In genomic region chr9:44487441-44487840, GRCm38 (mm10) we compare ENCODE assay signal across 9 mouse cellular contexts. TPM values are rescaled to one million over a fixed set of nuclear protein-coding genes. Genes with fewer than 3 reads are reported as not detected.
DNase-seq lines count a peak whose midpoint lies in the region; ATAC-seq lines count a peak whose summit lies in the region.
"Had no signal": no experiment of that assay in that cellular context is flagged by ENCODE, and none has a peak within 500 bp of the region (broad histone marks: within the 10 kb centered on the region; RNA-seq: fewer than 3 reads in every experiment).

No protein-coding gene starts in this region.

- no peaks in the 10 kb centered on the region for H3K27me3 ChIP-seq in embryonic facial prominence, embryonic 11.5 days (ENCODE audit: control insufficient read depth, insufficient read depth, low read length)
- H3K27me3 ChIP-seq in heart, embryonic 12.5 days (replicated peaks) = no peaks in the 10 kb centered on the region
- H3K27me3 ChIP-seq in kidney, embryonic 14.5 days (ENCODE audit: control insufficient read depth, insufficient read depth, low read length) = no peaks in the 10 kb centered on the region
- H3K27me3 ChIP-seq in lung, embryonic 16.5 days (ENCODE audit: control insufficient read depth, insufficient read depth, low read depth, low read length) = no peaks in the 10 kb centered on the region
- no peaks in the 10 kb centered on the region for H3K27me3 ChIP-seq in stomach, embryonic 14.5 days (ENCODE audit: control insufficient read depth, insufficient read depth, low read length)
- H3K27me3 ChIP-seq: CH12.LX had no signal

- no peaks in the 10 kb centered on the region for H3K36me3 ChIP-seq in embryonic facial prominence, embryonic 11.5 days (replicated peaks; ENCODE audit: control insufficient read depth, insufficient read depth, low read depth, low read length)
- H3K36me3 ChIP-seq in heart, embryonic 12.5 days = no peaks in the 10 kb centered on the region
- no peaks in the 10 kb centered on the region; the same call in 1 of the 2 replicates for H3K36me3 ChIP-seq in kidney, embryonic 14.5 days (ENCODE audit: control insufficient read depth, insufficient read depth, low read length)
- H3K36me3 ChIP-seq in lung, embryonic 16.5 days (ENCODE audit: control insufficient read depth, insufficient read depth, low read length) = no peaks in the 10 kb centered on the region
- no peaks in the 10 kb centered on the region; the same call in 1 of the 2 replicates for H3K36me3 ChIP-seq in stomach, embryonic 14.5 days (ENCODE audit: control insufficient read depth, insufficient read depth, low read length)

- peak overlapping the region; percentile 46 for H3K4me2 ChIP-seq in embryonic facial prominence, embryonic 11.5 days (ENCODE audit: low read depth, low read length)
- peak overlapping the region; percentile 94 for H3K4me2 ChIP-seq in heart, embryonic 12.5 days
- peak overlapping the region; percentile 88 for H3K4me2 ChIP-seq in kidney, embryonic 14.5 days (replicated peaks; ENCODE audit: low read depth, low read length)
- H3K4me2 ChIP-seq in lung, embryonic 16.5 days (ENCODE audit: low read depth, low read length) = peak overlapping the region; percentile 80
- peak overlapping the region; percentile 76 for H3K4me2 ChIP-seq in stomach, embryonic 14.5 days (replicated peaks; ENCODE audit: low read depth, low read length)

- no peak for ATAC-seq in embryonic facial prominence, embryonic 11.5 days (replicated peaks; ENCODE audit: insufficient number of reproducible peaks, low FRiP score, low TSS enrichment, low read depth)
- ATAC-seq in heart, embryonic 12.5 days (ENCODE audit: insufficient number of reproducible peaks, low FRiP score) = peak; percentile 37
- no peak for ATAC-seq in kidney, embryonic 14.5 days (ENCODE audit: low FRiP score, low TSS enrichment)
- ATAC-seq in lung, embryonic 16.5 days (ENCODE audit: low read depth) = peak; percentile 31
- peak; percentile 12; the same call in 1 of the 2 replicates for ATAC-seq in stomach, embryonic 14.5 days (ENCODE audit: insufficient number of reproducible peaks, insufficient read depth, low FRiP score, low read depth)

- H3K4me3 ChIP-seq in embryonic facial prominence, embryonic 11.5 days (ENCODE audit: low read depth, low read length) = no peak overlapping the region; the same call in 1 of the 2 replicates
- peak overlapping the region; percentile 97 for H3K4me3 ChIP-seq in heart, embryonic 12.5 days
- H3K4me3 ChIP-seq in kidney, embryonic 14.5 days (ENCODE audit: low read length) = peak overlapping the region; percentile 91
- H3K4me3 ChIP-seq in lung, embryonic 16.5 days (ENCODE audit: low read length) = peak overlapping the region; percentile 97
- peak overlapping the region; percentile 84 for H3K4me3 ChIP-seq in stomach, embryonic 14.5 days (ENCODE audit: low read depth, low read length)

- H3K27ac ChIP-seq in embryonic facial prominence, embryonic 11.5 days (replicated peaks; ENCODE audit: low read depth, low read length) = peak overlapping the region; percentile 60
- peak overlapping the region; percentile 95 for H3K27ac ChIP-seq in heart, embryonic 12.5 days (ENCODE audit: poor library complexity, severe bottlenecking)
- peak overlapping the region; percentile 87 for H3K27ac ChIP-seq in kidney, embryonic 14.5 days (ENCODE audit: low read depth, low read length)
- H3K27ac ChIP-seq in lung, embryonic 16.5 days (ENCODE audit: low read length) = peak overlapping the region; percentile 98
- H3K27ac ChIP-seq in stomach, embryonic 14.5 days (ENCODE audit: low read length) = peak overlapping the region; percentile 95

- WGBS in embryonic facial prominence, embryonic 11.5 days = 3% methylated on average over 7 of the region's 7 CpGs
- WGBS in heart, embryonic 12.5 days = 3% methylated on average over 7 of the region's 7 CpGs
- 10% methylated on average over 7 of the region's 7 CpGs for WGBS in kidney, embryonic 14.5 days
- 4% methylated on average over 7 of the region's 7 CpGs for WGBS in lung, embryonic 16.5 days
- 2% methylated on average over 7 of the region's 7 CpGs for WGBS in stomach, embryonic 14.5 days

- no peaks in the 10 kb centered on the region for H3K9me3 ChIP-seq in embryonic facial prominence, embryonic 11.5 days (replicated peaks; ENCODE audit: control insufficient read depth, low read length)
- no peaks in the 10 kb centered on the region for H3K9me3 ChIP-seq in heart, embryonic 12.5 days (replicated peaks)
- H3K9me3 ChIP-seq in kidney, embryonic 14.5 days (ENCODE audit: control insufficient read depth, low read length) = no peaks in the 10 kb centered on the region
- H3K9me3 ChIP-seq in lung, embryonic 16.5 days (ENCODE audit: control insufficient read depth, low read length) = no peaks in the 10 kb centered on the region
- H3K9me3 ChIP-seq in stomach, embryonic 14.5 days (ENCODE audit: control insufficient read depth, low read depth, low read length) = no peaks in the 10 kb centered on the region

- DNase-seq in layer of hippocampus, adult 11-12 months (ENCODE audit: low spot score) = peak; percentile 13
- no peak for DNase-seq in layer of hippocampus, adult 8-10 months (ENCODE audit: low spot score in 2 of 2)
- DNase-seq in embryonic facial prominence, embryonic 11.5 days (ENCODE audit: low spot score) = no peak
- no peak for DNase-seq in T-cell, adult 2 months (ENCODE audit: low spot score)

- peak overlapping the region; percentile 22; the same call in 1 of the 2 replicates for H3K9ac ChIP-seq in embryonic facial prominence, embryonic 11.5 days (replicated peaks; ENCODE audit: low read length)
- H3K9ac ChIP-seq in heart, embryonic 12.5 days = peak overlapping the region; percentile 98
- H3K9ac ChIP-seq in kidney, embryonic 14.5 days (ENCODE audit: low read depth, low read length) = peak overlapping the region; percentile 55; the same call in 1 of the 2 replicates
- H3K9ac ChIP-seq in lung, embryonic 16.5 days (ENCODE audit: low read length) = peak overlapping the region; percentile 98
- H3K9ac ChIP-seq in stomach, embryonic 14.5 days (replicated peaks; ENCODE audit: low read depth, low read length) = 0 out of 2 replicates have a peak overlapping the region, but pooled peaks have one; percentile 21

- peaks cover 53% of the 10 kb centered on the region for H3K4me1 ChIP-seq in embryonic facial prominence, embryonic 11.5 days (ENCODE audit: control insufficient read depth, insufficient read depth, low read length)
- peaks cover 86% of the 10 kb centered on the region for H3K4me1 ChIP-seq in heart, embryonic 12.5 days (replicated peaks)
- H3K4me1 ChIP-seq in kidney, embryonic 14.5 days (ENCODE audit: control insufficient read depth, insufficient read depth, low read length) = peaks cover 81% of the 10 kb centered on the region
- peaks cover 74% of the 10 kb centered on the region for H3K4me1 ChIP-seq in lung, embryonic 16.5 days (replicated peaks; ENCODE audit: control insufficient read depth, insufficient read depth, low read length)
- H3K4me1 ChIP-seq in stomach, embryonic 14.5 days (ENCODE audit: control insufficient read depth, insufficient read depth, low read length) = peaks cover 73% of the 10 kb centered on the region

RNA-seq across cellular contexts. Expression of gene Bcl9l, which starts 4.8 kb away (rescaled TPM):
- total RNA-seq in layer of hippocampus, adult 8-10 months (2022) = 10 to 100 TPM; 61.8 to 68.3 (median 64.9) TPM
- polyA plus RNA-seq in embryonic facial prominence, embryonic 11.5 days (2014; fragmentation: Nextera tagmentation; extraction: Ambion mirVana) = 10.3 and 11.8 TPM in 2 replicates
- polyA plus RNA-seq in heart, embryonic 12.5 days (2016; fragmentation: Nextera tagmentation; extraction: Ambion mirVana) = 11.3 and 12.3 TPM in 2 replicates
- polyA plus RNA-seq in kidney, embryonic 14.5 days (2014; fragmentation: Nextera tagmentation; extraction: Ambion mirVana) = 14.5 and 14.6 TPM in 2 replicates
- 14.1 and 16.1 TPM in 2 replicates for polyA plus RNA-seq in lung, embryonic 16.5 days (2015; fragmentation: Nextera tagmentation; extraction: Ambion mirVana)
- 15.4 and 16.3 TPM in 2 replicates for polyA plus RNA-seq in stomach, embryonic 14.5 days (2014; fragmentation: Nextera tagmentation; extraction: Ambion mirVana)

RNA-seq across cellular contexts. Expression of gene Upk2, which starts 32.7 kb away (rescaled TPM):
- total RNA-seq in layer of hippocampus, adult 8-10 months (2022) = not detected
- 0.59 and 1.3 TPM in 2 replicates for polyA plus RNA-seq in embryonic facial prominence, embryonic 11.5 days (2014; fragmentation: Nextera tagmentation; extraction: Ambion mirVana)
- 0.42 TPM in 1 of 2 replicates, not detected in the other for polyA plus RNA-seq in heart, embryonic 12.5 days (2016; fragmentation: Nextera tagmentation; extraction: Ambion mirVana)
- 0.30 and 0.39 TPM in 2 replicates for polyA plus RNA-seq in kidney, embryonic 14.5 days (2014; fragmentation: Nextera tagmentation; extraction: Ambion mirVana)
- 1.8 and 2.0 TPM in 2 replicates for polyA plus RNA-seq in lung, embryonic 16.5 days (2015; fragmentation: Nextera tagmentation; extraction: Ambion mirVana)
- polyA plus RNA-seq in stomach, embryonic 14.5 days (2014; fragmentation: Nextera tagmentation; extraction: Ambion mirVana) = 25.9 and 26.4 TPM in 2 replicates
- total RNA-seq: CH12.LX had no signal

RNA-seq across cellular contexts. Expression of gene Foxr1, which starts 46.5 kb away (rescaled TPM):
- total RNA-seq in layer of hippocampus, adult 8-10 months (2022) = not detected
- not detected in 2 replicates for polyA plus RNA-seq in embryonic facial prominence, embryonic 11.5 days (2014; fragmentation: Nextera tagmentation; extraction: Ambion mirVana)
- not detected in 2 replicates for polyA plus RNA-seq in heart, embryonic 12.5 days (2016; fragmentation: Nextera tagmentation; extraction: Ambion mirVana)
- polyA plus RNA-seq in kidney, embryonic 14.5 days (2014; fragmentation: Nextera tagmentation; extraction: Ambion mirVana) = not detected in 2 replicates
- not detected in 2 replicates for polyA plus RNA-seq in lung, embryonic 16.5 days (2015; fragmentation: Nextera tagmentation; extraction: Ambion mirVana)
- polyA plus RNA-seq in stomach, embryonic 14.5 days (2014; fragmentation: Nextera tagmentation; extraction: Ambion mirVana) = not detected in 2 replicates

Comparison
In these comparisons a context has a peak if more than half of its experiments do, and no peak if none do; other contexts are left out.
1. ATAC-seq: peak in heart, embryonic 12.5 days (single experiment), lung, embryonic 16.5 days (single experiment) and stomach, embryonic 14.5 days (single experiment); none in embryonic facial prominence, embryonic 11.5 days (single experiment) and kidney, embryonic 14.5 days (single experiment).
2. H3K9ac ChIP-seq: peak in every context shown above with its lines; median percentile 98 in heart, embryonic 12.5 days; 98 in lung, embryonic 16.5 days; 55 in kidney, embryonic 14.5 days; 22 in embryonic facial prominence, embryonic 11.5 days; 21 in stomach, embryonic 14.5 days.
3. Peak in every context shown above with its lines, with median percentiles within 50 percentile points of each other: H3K27ac ChIP-seq and H3K4me2 ChIP-seq.